Comparison of ENCODE assay signal across 18 mouse cellular contexts in genomic region chr9:33327722-33328121, GRCm38 (mm10).
A peak's percentile ranks its signal among the peaks of the same experiment; 100 is the strongest.
DNase-seq lines count a peak whose midpoint lies in the region; TF ChIP-seq lines count a peak whose summit lies in the region.
"Had no signal": no experiment of that assay in that cellular context is flagged by ENCODE, and none has a peak within 500 bp of the region (broad histone marks: within the 10 kb centered on the region; RNA-seq: fewer than 3 reads in every experiment).

No protein-coding gene starts in this region.

- no peak for TF ChIP-seq CTCF in brain, embryonic 14.5 days (IDR thresholded peaks at IDR 0.05; ENCODE audit: borderline replicate concordance, extremely low read depth, insufficient read depth, insufficient read length)

- TF ChIP-seq POLR2A in brain, embryonic 14.5 days (IDR thresholded peaks at IDR 0.05; ENCODE audit: borderline replicate concordance, extremely low read depth, insufficient read depth, insufficient read length, poor library complexity, severe bottlenecking), result no peak

- intact Hi-C loops in left cerebral cortex, postnatal 25 days (cut with DNase I), result no loop called here
- intact Hi-C loops in left cerebral cortex, postnatal 10 days (cut with DNase I), result no loop called here

- peak; percentile 1 to 13 for DNase-seq in frontal cortex, postnatal 36 days (ENCODE audit: low spot score in 2 of 2)
- DNase-seq in frontal cortex, postnatal 25 days (ENCODE audit: low spot score in 2 of 2), result no peak
- DNase-seq in left cerebral cortex, postnatal 25 days (ENCODE audit: low spot score in 2 of 2), result peak; percentile 5 to 57
- DNase-seq in left cerebral cortex, postnatal 10 days (ENCODE audit: extremely low spot score in 1 of 2, low spot score in 2 of 2), result no peak
- peak; percentile 9 for DNase-seq in brain, embryonic 14.5 days (ENCODE audit: low read depth)
- DNase-seq in telencephalon, adult 2 months (ENCODE audit: low read depth, low spot score), result peak; percentile 74
- DNase-seq in urinary bladder, postnatal 36 days (ENCODE audit: low spot score in 2 of 2), result no peak
- DNase-seq: adrenal gland, postnatal 10 days; cerebellum, adult 11 months; cerebellum, postnatal 10 days; gastrocnemius, postnatal 36 days; heart, adult 2 months; heart, postnatal 14 days; kidney, postnatal 4 days; liver, postnatal 0 days; lung, postnatal 14 days; right cerebral cortex, postnatal 14 days; spleen, adult 18-20 months had no signal

Comparison
In these comparisons a context has a peak if more than half of its experiments do, and no peak if none do; other contexts are left out.
1. DNase-seq: peak in frontal cortex, postnatal 36 days (2 of 2), left cerebral cortex, postnatal 25 days (2 of 2), brain, embryonic 14.5 days (single experiment) and telencephalon, adult 2 months (single experiment); none in frontal cortex, postnatal 25 days (0 of 2), left cerebral cortex, postnatal 10 days (0 of 2) and urinary bladder, postnatal 36 days (0 of 2).